Comparison of ENCODE assay signal across 9 mouse cellular contexts in the genomic region with DNA sequence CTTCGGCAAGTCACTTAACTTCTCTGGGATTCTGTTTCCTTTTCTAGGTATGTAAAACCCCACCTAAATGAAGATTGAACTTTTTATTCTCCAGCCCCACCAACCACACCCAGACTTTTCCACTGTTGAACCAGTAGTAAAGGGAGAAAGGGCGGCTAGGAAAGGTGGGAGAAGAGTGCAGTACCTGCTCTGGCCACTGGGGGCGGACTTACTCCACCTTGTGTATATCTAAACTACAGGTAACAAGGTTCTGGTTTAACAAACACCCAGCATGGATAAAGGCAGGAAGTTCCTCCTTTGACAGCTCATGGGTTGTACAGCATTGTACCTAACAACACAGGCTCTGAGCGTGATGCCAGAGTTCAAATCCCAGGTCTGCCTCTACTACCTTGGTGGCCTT. TPM values are rescaled to one million over a fixed set of nuclear protein-coding genes. Genes with fewer than 3 reads are reported as not detected.
DNase-seq lines count a peak whose midpoint lies in the region; ATAC-seq and TF ChIP-seq lines count a peak whose summit lies in the region.
"Had no signal": no experiment of that assay in that cellular context is flagged by ENCODE, and none has a peak within 500 bp of the region (broad histone marks: within the 10 kb centered on the region; RNA-seq: fewer than 3 reads in every experiment).

No protein-coding gene starts in this region.

- DNase-seq in heart, postnatal 4 days = peak; percentile 63
- DNase-seq in heart, embryonic 10.5 days (ENCODE audit: low spot score) = no peak
- DNase-seq in 3T3-L1 (ENCODE audit: low read depth, low spot score) = peak; percentile 55
- peak; percentile 48 for DNase-seq in embryo, embryonic 11 days
- peak; percentile 16 to 24 for DNase-seq in lung, adult 18-20 months
- peak; percentile 59 for DNase-seq in thymus, postnatal 25 days

- no peak overlapping the region for H3K9ac ChIP-seq in ES-Bruce4 (ENCODE audit: low read depth, poor library complexity, severe bottlenecking)
- H3K9ac ChIP-seq: embryonic facial prominence, embryonic 13.5 days had no signal

- H3K27ac ChIP-seq in heart, embryonic 10.5 days = no peak overlapping the region
- H3K27ac ChIP-seq in ES-Bruce4 (ENCODE audit: insufficient read depth, low read length) = no peak overlapping the region
- H3K27ac ChIP-seq: embryonic facial prominence, embryonic 13.5 days had no signal

- H3K4me1 ChIP-seq in heart, embryonic 10.5 days = no peaks in the 10 kb centered on the region
- H3K4me1 ChIP-seq in ES-Bruce4 (ENCODE audit: control insufficient read depth, insufficient read depth, low read length) = no peaks in the 10 kb centered on the region

- ATAC-seq in monocyte, adult 5-6 weeks (replicated peaks; ENCODE audit: insufficient number of reproducible peaks, low FRiP score, low TSS enrichment, poor library complexity, severe bottlenecking) = no peak; the same call in 1 of the 2 replicates

- no peaks in the 10 kb centered on the region for H3K36me3 ChIP-seq in heart, embryonic 10.5 days
- no peaks in the 10 kb centered on the region for H3K36me3 ChIP-seq in ES-Bruce4 (ENCODE audit: control insufficient read depth, insufficient read depth, low read length, poor library complexity, severe bottlenecking)
- H3K36me3 ChIP-seq: embryonic facial prominence, embryonic 13.5 days had no signal

- H3K9me3 ChIP-seq in heart, embryonic 10.5 days = no peaks in the 10 kb centered on the region
- no peaks in the 10 kb centered on the region for H3K9me3 ChIP-seq in ES-Bruce4 (replicated peaks; ENCODE audit: control insufficient read depth, insufficient read depth, low read length, poor library complexity, severe bottlenecking)
- H3K9me3 ChIP-seq: embryonic facial prominence, embryonic 13.5 days had no signal

- peaks cover 51% of the 10 kb centered on the region for H3K27me3 ChIP-seq in heart, embryonic 10.5 days (ENCODE audit: insufficient read depth, poor library complexity, severe bottlenecking)
- peaks cover 2% of the 10 kb centered on the region; the same call in 1 of the 2 replicates for H3K27me3 ChIP-seq in ES-Bruce4 (ENCODE audit: control insufficient read depth, insufficient read depth, low read length, poor library complexity, severe bottlenecking)

- WGBS in heart, embryonic 10.5 days = 45% methylated on average over 4 of the region's 4 CpGs

- TF ChIP-seq EP300 in ES-Bruce4 (IDR thresholded peaks at IDR 0.05; ENCODE audit: insufficient read depth, low read depth, low read length) = no peak

- peak; percentile 66 for TF ChIP-seq CTCF in ES-Bruce4 (IDR thresholded peaks at IDR 0.05; ENCODE audit: low read depth, low read length)

- H3K4me3 ChIP-seq in heart, embryonic 10.5 days = no peak overlapping the region
- H3K4me3 ChIP-seq in ES-Bruce4 (ENCODE audit: low read depth, low read length) = no peak overlapping the region
- H3K4me3 ChIP-seq: embryonic facial prominence, embryonic 13.5 days had no signal

- no peak for TF ChIP-seq POLR2A in ES-Bruce4 (IDR thresholded peaks at IDR 0.05; ENCODE audit: insufficient read depth, low read length)

RNA-seq across cellular contexts. Expression of gene Mafb, which starts 11.4 kb away (rescaled TPM):
- 1 to 10 TPM; 6.8 to 8.1 TPM for total RNA-seq in heart, postnatal 4 days (2021)
- 4.6 and 5.5 TPM in 2 replicates for polyA plus RNA-seq in heart, embryonic 10.5 days (2016; fragmentation: Nextera tagmentation; extraction: Ambion mirVana)
- 0.24 and 0.46 TPM in 2 replicates for polyA plus RNA-seq in ES-Bruce4 (2011; ENCODE audit: insufficient read depth, insufficient read length, low read depth, missing spikeins)
- total RNA-seq in monocyte, adult 5-6 weeks (2017) = 12.9 to 19.7 TPM (median 18.0 TPM) in 3 replicates

RNA-seq across cellular contexts. Expression of gene Gm826, which starts 44.3 kb away (rescaled TPM):
- 1 to 10 TPM; 5.8 to 6.2 TPM for total RNA-seq in heart, postnatal 4 days (2021)
- 23.5 and 40.2 TPM in 2 replicates for polyA plus RNA-seq in heart, embryonic 10.5 days (2016; fragmentation: Nextera tagmentation; extraction: Ambion mirVana)
- polyA plus RNA-seq in ES-Bruce4 (2011; ENCODE audit: insufficient read depth, insufficient read length, low read depth, missing spikeins) = not detected in 2 replicates
- 0.87 TPM in 1 of 3 replicates, not detected in the others for total RNA-seq in monocyte, adult 5-6 weeks (2017)
- polyA plus RNA-seq: embryonic facial prominence, embryonic 13.5 days had no signal
